Mouse (Mus musculus) heart, postnatal 4 days (tissue): ENCODE data around the gene Capn7. TPM values are rescaled to one million over a fixed set of nuclear protein-coding genes. Genes with fewer than 3 reads are reported as not detected.

Experiments used
- DNase-seq: peaks from one replicate; pipeline ENCODE4 v3.0.0; 2021
- total RNA-seq, 2 experiments: library from RNA; stranded (reverse); gene quantifications; 2 replicates each; pipeline ENCODE4 v1.2.3; 2021

The Capn7 gene
- total RNA-seq, 2 experiments from 2014 or later: 36.1 to 36.7 TPM

GRCm38 (mm10) chr14:31414967-31415376 lies 78.5 kb downstream of the Capn7 start:
- DNase-seq: no peak

DNA sequence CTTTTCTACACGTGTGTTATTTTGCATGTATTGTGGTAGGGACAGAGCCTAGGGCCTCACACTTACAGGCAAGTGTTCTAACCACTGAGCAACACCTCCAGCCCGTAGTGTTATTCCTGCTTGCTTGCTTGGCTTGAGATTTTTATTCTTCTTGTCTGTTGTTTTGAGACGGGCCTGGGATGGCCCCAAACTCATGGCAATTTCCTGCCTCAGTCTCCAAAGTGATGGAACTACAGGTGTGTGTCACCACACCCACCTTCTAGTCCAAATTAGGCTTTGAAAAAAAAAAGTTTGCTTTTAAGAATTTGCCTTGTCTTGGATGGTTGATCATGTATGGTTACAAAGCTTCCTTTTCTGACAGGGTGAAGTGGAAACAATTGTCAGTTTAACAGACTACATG lies 80.0 kb downstream of the Capn7 start:
- DNase-seq: no peak

DNA sequence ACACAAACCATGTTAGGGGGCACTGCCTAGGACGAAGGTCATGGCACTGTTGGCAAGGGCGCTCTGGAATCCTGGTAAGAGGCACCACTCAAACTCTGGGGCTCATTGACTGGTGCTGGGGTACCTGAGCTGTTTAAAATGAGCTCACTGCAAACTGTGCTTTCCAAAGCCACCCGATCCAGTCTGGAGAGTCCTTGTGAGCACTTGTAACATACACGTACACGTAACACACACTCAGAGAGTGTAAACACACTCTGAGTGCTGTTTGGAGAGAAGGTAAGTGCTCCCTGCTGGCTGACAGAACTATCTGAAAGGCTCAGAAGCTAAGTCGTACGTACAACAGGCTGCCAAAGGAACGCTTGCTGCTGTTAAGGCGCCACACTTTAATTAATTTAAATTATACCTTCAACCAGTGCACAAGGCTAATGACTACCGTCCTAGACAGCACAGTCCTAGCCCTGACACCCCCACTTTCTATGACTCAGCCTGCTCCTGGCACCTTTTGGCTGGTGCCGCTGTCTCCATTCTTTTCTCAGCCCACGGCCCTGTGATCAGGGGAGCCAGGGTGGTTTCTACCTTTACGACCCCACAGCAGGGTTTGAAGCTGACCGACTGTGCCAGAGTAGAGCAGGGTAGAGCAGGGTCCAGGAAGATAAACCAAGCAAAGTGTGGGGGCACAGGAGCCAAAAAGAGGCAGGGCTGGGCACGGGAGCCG lies 80.6 kb downstream of the Capn7 start:
- no peak for DNase-seq

- no peak for DNase-seq
Measured at GRCm38 (mm10) chr14:31419279-31419678, 82.8 kb downstream of the Capn7 start.

- DNase-seq: no peak
Measured at GRCm38 (mm10) chr14:31420135-31420534, 83.7 kb downstream of the Capn7 start.

GRCm38 (mm10) chr14:31420562-31420961 lies 84.1 kb downstream of the Capn7 start:
- DNase-seq: no peak

- DNase-seq: no peak
Measured at GRCm38 (mm10) chr14:31420985-31421384, 84.5 kb downstream of the Capn7 start.

Other genes starting within 250 kb of the Capn7 start
- gene Smim4, start 207.7 kb upstream of the Capn7 start, total RNA-seq: 10 to 100 TPM; 80.5 to 91.4 TPM
- 10 to 100 TPM; 91.8 to 93.8 TPM for gene Nt5dc2, start 205.6 kb upstream of the Capn7 start, total RNA-seq
- gene Stab1, start 168.0 kb upstream of the Capn7 start, total RNA-seq: 10 to 100 TPM; 77.1 to 84.3 TPM
- gene Tnnc1, start 128.3 kb upstream of the Capn7 start, total RNA-seq: 1,000 to 10,000 TPM; 5,292 to 5,773 TPM
- gene Nisch, start 119.7 kb upstream of the Capn7 start, total RNA-seq: 100 to 1,000 TPM; 301 to 310 TPM
- 10 to 100 TPM in 1 of 2 experiments, 1 to 10 TPM in 1; 9.2 to 11.4 TPM for gene Sema3g, start 118.8 kb upstream of the Capn7 start, total RNA-seq
- 1 to 10 TPM; 5.5 to 6.4 TPM for gene Phf7, start 85.3 kb upstream of the Capn7 start, total RNA-seq
- 10 to 100 TPM; 54.4 to 54.8 TPM for gene Bap1, start 85.2 kb upstream of the Capn7 start, total RNA-seq
- gene Dnah1, start 12.7 kb upstream of the Capn7 start, total RNA-seq: under 1 TPM; 0.21 to 0.29 TPM
- gene Sh3bp5, start 99.4 kb downstream of the Capn7 start, total RNA-seq: 10 to 100 TPM; 78.7 to 80.1 TPM
- gene Eaf1, start 157.8 kb downstream of the Capn7 start, total RNA-seq: 10 to 100 TPM; 16.3 to 17.6 TPM
- 10 to 100 TPM; 16.5 to 16.9 TPM for gene Mettl6, start 158.4 kb downstream of the Capn7 start, total RNA-seq